Mouse (Mus musculus): ENCODE data around the gene Cpn1. TPM values are rescaled to one million over a fixed set of nuclear protein-coding genes. Genes with fewer than 3 reads are reported as not detected.
"Not testable (repeated sequence)": the region's sequence is repeated elsewhere in the genome, so short reads cannot be mapped to it uniquely, and the experiment has no call there.

Gene Cpn1
- total and polyA plus RNA-seq, 2 experiments from 2014 or later = 0.12 TPM; not detected in 1

- Histone ChIP-seq H3K9ac (replicated peaks; ENCODE audit: low read depth, low read length) (no peak overlapping the region), H3K9me3 (replicated peaks; ENCODE audit: control insufficient read depth, low read length) (no peaks in the 10 kb centered on the region), H3K4me3 (ENCODE audit: low read depth, low read length) (no peak overlapping the region), H3K27me3 (ENCODE audit: control insufficient read depth, insufficient read depth, low read length) (no peaks in the 10 kb centered on the region), H3K27ac (ENCODE audit: low read depth) (no peak overlapping the region), H3K4me2 (ENCODE audit: low read depth, low read length) (no peak overlapping the region), H3K4me1 (ENCODE audit: control insufficient read depth, insufficient read depth) (no peaks in the 10 kb centered on the region), H3K36me3 (replicated peaks; ENCODE audit: control insufficient read depth, insufficient read depth, low read length) (no peaks in the 10 kb centered on the region)
- WGBS = 74% methylated on average over 4 of the region's 4 CpGs
- TF ChIP-seq EP300 (IDR thresholded peaks at IDR 0.05; ENCODE audit: low read depth) = no peak
- TF ChIP-seq CTCF (IDR thresholded peaks at IDR 0.05; ENCODE audit: low read depth) = no peak
- no peak for DNase-seq (ENCODE audit: low spot score)
- ATAC-seq (ENCODE audit: insufficient read depth, low read depth) = no peak
Observed at GRCm38 (mm10) chr19:43954864-43955263, 31.5 kb downstream of the Cpn1 start.

GRCm38 (mm10) chr19:43952936-43953335 lies 33.4 kb downstream of the Cpn1 start:
- not testable (repeated sequence) for ATAC-seq (ENCODE audit: insufficient read depth, low read depth); DNase-seq (ENCODE audit: low spot score); H3K9me3 ChIP-seq (replicated peaks; ENCODE audit: control insufficient read depth, low read length); H3K9ac ChIP-seq (replicated peaks; ENCODE audit: low read depth, low read length); H3K4me3 ChIP-seq (ENCODE audit: low read depth, low read length); H3K4me1 ChIP-seq (ENCODE audit: control insufficient read depth, insufficient read depth); H3K27me3 ChIP-seq (ENCODE audit: control insufficient read depth, insufficient read depth, low read length); H3K36me3 ChIP-seq (replicated peaks; ENCODE audit: control insufficient read depth, insufficient read depth, low read length); H3K4me2 ChIP-seq (ENCODE audit: low read depth, low read length); H3K27ac ChIP-seq (ENCODE audit: low read depth)
- 80% methylated on average over 6 of the region's 8 CpGs for WGBS

GRCm38 (mm10) chr19:43949111-43949810 lies 37.1 kb downstream of the Cpn1 start:
- Histone ChIP-seq H3K9ac (replicated peaks; ENCODE audit: low read depth, low read length) (no peak overlapping the region), H3K36me3 (replicated peaks; ENCODE audit: control insufficient read depth, insufficient read depth, low read length) (no peaks in the 10 kb centered on the region), H3K9me3 (replicated peaks; ENCODE audit: control insufficient read depth, low read length) (no peaks in the 10 kb centered on the region), H3K4me3 (ENCODE audit: low read depth, low read length) (no peak overlapping the region), H3K4me1 (ENCODE audit: control insufficient read depth, insufficient read depth) (no peaks in the 10 kb centered on the region), H3K4me2 (ENCODE audit: low read depth, low read length) (no peak overlapping the region), H3K27me3 (ENCODE audit: control insufficient read depth, insufficient read depth, low read length) (no peaks in the 10 kb centered on the region), H3K27ac (ENCODE audit: low read depth) (no peak overlapping the region)
- no peak for ATAC-seq (ENCODE audit: insufficient read depth, low read depth)
- WGBS = 10% methylated on average over 11 of the region's 12 CpGs
- TF ChIP-seq CTCF (IDR thresholded peaks at IDR 0.05; ENCODE audit: low read depth) (no peak), EP300 (IDR thresholded peaks at IDR 0.05; ENCODE audit: low read depth) (no peak)
- no peak for DNase-seq (ENCODE audit: low spot score)

- no peak overlapping the region for H3K27ac ChIP-seq (ENCODE audit: low read depth)
- no peak for TF ChIP-seq EP300 (IDR thresholded peaks at IDR 0.05; ENCODE audit: low read depth)
- TF ChIP-seq CTCF (IDR thresholded peaks at IDR 0.05; ENCODE audit: low read depth) = no peak
- H3K36me3 ChIP-seq (replicated peaks; ENCODE audit: control insufficient read depth, insufficient read depth, low read length) = no peaks in the 10 kb centered on the region
- no peak overlapping the region for H3K9ac ChIP-seq (replicated peaks; ENCODE audit: low read depth, low read length)
- ATAC-seq (ENCODE audit: insufficient read depth, low read depth) (no peak), DNase-seq (ENCODE audit: low spot score) (no peak)
- H3K4me3 ChIP-seq (ENCODE audit: low read depth, low read length) = no peak overlapping the region
- 79% methylated on average over 8 of the region's 8 CpGs for WGBS
- no peaks in the 10 kb centered on the region for H3K27me3 ChIP-seq (ENCODE audit: control insufficient read depth, insufficient read depth, low read length)
- H3K9me3 ChIP-seq (replicated peaks; ENCODE audit: control insufficient read depth, low read length) = no peaks in the 10 kb centered on the region
- no peaks in the 10 kb centered on the region; the same call in 1 of the 2 replicates for H3K4me1 ChIP-seq (ENCODE audit: control insufficient read depth, insufficient read depth)
- H3K4me2 ChIP-seq (ENCODE audit: low read depth, low read length) = no peak overlapping the region
Observed at GRCm38 (mm10) chr19:43944566-43944965, 41.8 kb downstream of the Cpn1 start.

- Histone ChIP-seq H3K9ac (replicated peaks; ENCODE audit: low read depth, low read length) (no peak overlapping the region), H3K4me2 (ENCODE audit: low read depth, low read length) (no peak overlapping the region), H3K36me3 (replicated peaks; ENCODE audit: control insufficient read depth, insufficient read depth, low read length) (no peaks in the 10 kb centered on the region), H3K4me1 (ENCODE audit: control insufficient read depth, insufficient read depth) (peaks cover 14% of the 10 kb centered on the region), H3K9me3 (replicated peaks; ENCODE audit: control insufficient read depth, low read length) (no peaks in the 10 kb centered on the region), H3K4me3 (ENCODE audit: low read depth, low read length) (no peak overlapping the region), H3K27me3 (ENCODE audit: control insufficient read depth, insufficient read depth, low read length) (no peaks in the 10 kb centered on the region), H3K27ac (ENCODE audit: low read depth) (no peak overlapping the region)
- no peak for ATAC-seq (ENCODE audit: insufficient read depth, low read depth)
- WGBS = 71% methylated on average over 16 of the region's 16 CpGs
- TF ChIP-seq CTCF (IDR thresholded peaks at IDR 0.05; ENCODE audit: low read depth) (no peak), EP300 (IDR thresholded peaks at IDR 0.05; ENCODE audit: low read depth) (no peak)
- no peak for DNase-seq (ENCODE audit: low spot score)
Observed at GRCm38 (mm10) chr19:43943076-43943475, 43.3 kb downstream of the Cpn1 start.

Data from heart, postnatal 0 days (tissue).